Mouse (Mus musculus) kidney, postnatal 0 days (tissue): ENCODE data around the gene Vwc2. TPM values are rescaled to one million over a fixed set of nuclear protein-coding genes. Genes with fewer than 3 reads are reported as not detected.

Source experiments
- ATAC-seq: fragments of 200-750 bp; cut with Nextera tagmentation; replicated peaks from 2 replicates; pipeline ENCODE4 v1.8.0; 2017; ENCODE audit warnings: low read depth, moderate number of reproducible peaks, moderate TSS enrichment, moderate library complexity; ENCODE audit not compliant: low FRiP score
- DNase-seq: peaks from one replicate; pipeline ENCODE4 v3.0.0-alpha.2; 2016; ENCODE audit warnings: low spot score
- H3K27ac ChIP-seq: fragments of 300-500 bp; sonication (generic); 2 replicates; pipeline ENCODE4 v1.5.1; 2014; ENCODE audit warnings: mild to moderate bottlenecking
- H3K27me3 ChIP-seq: fragments of 300-500 bp; sonication (generic); 2 replicates; pipeline ENCODE4 v1.6.1; 2014; ENCODE audit warnings: low read length, mixed read lengths; ENCODE audit not compliant: insufficient read depth
- H3K36me3 ChIP-seq: fragments of 300-500 bp; sonication (generic); 2 replicates; pipeline ENCODE4 v1.6.1; 2014; ENCODE audit warnings: low read length, mixed read lengths; ENCODE audit not compliant: insufficient read depth
- H3K4me1 ChIP-seq: fragments of 300-500 bp; sonication (generic); replicated peaks from 2 replicates; pipeline ENCODE4 v1.6.1; 2014; ENCODE audit warnings: antibody characterized with exemption, low read length, mixed read lengths; ENCODE audit not compliant: insufficient read depth
- H3K4me2 ChIP-seq: fragments of 300-500 bp; sonication (generic); 2 replicates; pipeline ENCODE4 v1.6.1; 2014; ENCODE audit warnings: mild to moderate bottlenecking, low read length, moderate library complexity, mixed read lengths
- H3K4me3 ChIP-seq: fragments of 300-500 bp; sonication (generic); replicated peaks from 2 replicates; pipeline ENCODE4 v1.5.1; 2014; ENCODE audit warnings: low read depth, low read length
- H3K9ac ChIP-seq: fragments of 300-500 bp; sonication (generic); 2 replicates; pipeline ENCODE4 v1.6.1; 2014; ENCODE audit warnings: low read depth, low read length
- H3K9me3 ChIP-seq: fragments of 300-500 bp; sonication (generic); replicated peaks from 2 replicates; pipeline ENCODE4 v1.6.1; 2016; ENCODE audit warnings: low read length, inconsistent platforms, mixed read lengths
- CTCF ChIP-seq: IDR thresholded peaks from 2 replicates; pipeline ENCODE4 v1.5.1; 2016; ENCODE audit warnings: antibody characterized with exemption, low read depth, mild to moderate bottlenecking, moderate library complexity
- WGBS: fragments of 180-500 bp; shearing (Covaris S2); extraction: QIAGEN DNeasy Blood & Tissue Kit; methylation state at CpG from one replicate; pipeline ENCODE4 v1.1.7; 2014; 5-methylcytosine and 5-hydroxymethylcytosine counted together
- polyA plus RNA-seq: library from polyadenylated mRNA; unstranded; fragments of >200 nt; fragmentation: Nextera tagmentation; extraction: Ambion mirVana; gene quantifications from 2 replicates; pipeline ENCODE4 v1.2.1, GENCODE M21; 2015

Vwc2 gene
- polyA plus RNA-seq, 1 experiment from 2014 or later = 1.7 TPM

DNA sequence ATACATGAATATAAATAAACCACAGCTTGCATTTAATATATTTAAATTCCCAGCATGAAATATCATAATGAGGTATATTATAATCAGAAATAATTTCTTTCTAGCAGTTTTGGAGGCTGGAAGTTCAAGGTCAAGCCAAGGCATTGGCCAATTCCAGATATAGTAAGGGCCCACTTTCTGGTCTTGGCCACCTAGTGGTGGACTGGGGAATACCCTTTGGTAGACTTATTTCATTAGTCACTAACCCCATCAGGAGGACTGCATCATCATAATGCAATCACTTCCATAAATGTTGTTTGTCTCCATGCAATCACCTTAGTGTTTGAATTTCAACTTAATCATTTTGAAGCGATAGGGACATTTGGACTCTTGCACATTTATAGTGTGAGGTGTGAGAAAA, 125.3 kb downstream of the Vwc2 start:
- 86% methylated on average over 1 of the region's 1 CpGs for WGBS
- DNase-seq (no peak), ATAC-seq (no peak)
- H3K4me1 ChIP-seq = no peaks in the 10 kb centered on the region
- TF ChIP-seq CTCF = peak; percentile 53
- H3K4me2 ChIP-seq = no peak overlapping the region
- H3K36me3 ChIP-seq = no peaks in the 10 kb centered on the region
- no peak overlapping the region for H3K27ac ChIP-seq
- H3K4me3 ChIP-seq = no peak overlapping the region
- H3K9ac ChIP-seq = no peak overlapping the region
- no peaks in the 10 kb centered on the region for H3K27me3 ChIP-seq
- no peaks in the 10 kb centered on the region for H3K9me3 ChIP-seq

DNA sequence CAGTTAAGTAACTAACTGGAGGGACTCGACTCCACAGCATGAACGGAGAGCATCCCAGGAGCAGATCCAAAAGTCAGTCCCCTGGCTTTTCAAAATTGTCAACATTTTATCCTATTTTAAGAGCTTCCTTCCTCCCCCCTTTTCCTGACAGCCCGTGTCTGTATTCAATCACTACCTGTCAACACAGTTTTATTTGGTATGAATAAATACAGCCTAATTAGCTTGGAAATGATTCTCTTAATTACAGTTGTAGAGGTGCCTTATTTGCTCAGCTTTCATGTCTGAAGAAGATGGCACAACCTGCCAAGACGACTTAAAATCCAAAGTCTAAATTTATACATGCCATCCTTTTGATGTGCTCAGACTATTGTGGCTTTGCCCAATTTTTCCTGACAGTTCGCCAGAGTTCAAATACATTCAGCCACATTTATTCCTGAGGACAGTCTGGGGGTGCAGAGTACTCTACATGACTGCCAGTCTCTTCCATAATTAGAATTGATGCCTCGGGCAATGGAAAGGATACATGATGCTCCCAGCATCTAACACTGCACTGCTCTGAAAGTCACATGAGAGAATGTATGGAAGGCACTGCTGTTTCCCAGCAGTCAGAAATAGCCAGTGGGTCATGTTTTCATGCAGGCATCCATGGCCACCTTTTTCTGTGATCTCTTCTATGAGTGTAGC, 128.8 kb downstream of the Vwc2 start:
- Histone ChIP-seq H3K9ac (no peak overlapping the region), H3K27ac (no peak overlapping the region), H3K4me3 (no peak overlapping the region), H3K4me1 (no peaks in the 10 kb centered on the region), H3K36me3 (no peaks in the 10 kb centered on the region), H3K9me3 (no peaks in the 10 kb centered on the region), H3K4me2 (no peak overlapping the region), H3K27me3 (no peaks in the 10 kb centered on the region)
- no peak for DNase-seq
- no peak for ATAC-seq
- no peak for TF ChIP-seq CTCF
- 65% methylated on average over 6 of the region's 6 CpGs for WGBS

DNA sequence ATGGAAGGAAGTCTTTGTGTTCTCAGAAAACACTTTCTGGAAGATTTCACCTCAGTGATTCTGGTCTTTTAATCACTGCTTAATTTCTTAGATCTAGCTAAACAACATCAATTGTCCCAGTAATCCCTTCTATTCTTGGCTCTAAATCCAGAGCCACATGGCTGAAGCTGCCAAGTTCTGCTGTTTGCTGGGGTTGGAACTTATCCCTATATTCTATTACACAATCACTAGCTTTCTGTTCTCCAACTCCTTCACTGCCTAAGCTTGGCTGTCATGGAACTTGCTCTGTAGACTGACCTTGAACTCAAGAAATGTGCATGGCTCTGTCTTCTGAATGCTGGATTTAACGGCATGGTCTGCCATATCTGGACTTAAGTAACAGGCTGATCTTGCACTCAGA, 143.3 kb downstream of the Vwc2 start:
- Histone ChIP-seq H3K27ac (no peak overlapping the region), H3K4me2 (no peak overlapping the region), H3K9ac (no peak overlapping the region), H3K4me1 (no peaks in the 10 kb centered on the region), H3K9me3 (no peaks in the 10 kb centered on the region), H3K4me3 (no peak overlapping the region), H3K36me3 (no peaks in the 10 kb centered on the region), H3K27me3 (no peaks in the 10 kb centered on the region)
- no peak for TF ChIP-seq CTCF
- 77% methylated on average over 1 of the region's 1 CpGs for WGBS
- ATAC-seq (no peak), DNase-seq (no peak)

DNA sequence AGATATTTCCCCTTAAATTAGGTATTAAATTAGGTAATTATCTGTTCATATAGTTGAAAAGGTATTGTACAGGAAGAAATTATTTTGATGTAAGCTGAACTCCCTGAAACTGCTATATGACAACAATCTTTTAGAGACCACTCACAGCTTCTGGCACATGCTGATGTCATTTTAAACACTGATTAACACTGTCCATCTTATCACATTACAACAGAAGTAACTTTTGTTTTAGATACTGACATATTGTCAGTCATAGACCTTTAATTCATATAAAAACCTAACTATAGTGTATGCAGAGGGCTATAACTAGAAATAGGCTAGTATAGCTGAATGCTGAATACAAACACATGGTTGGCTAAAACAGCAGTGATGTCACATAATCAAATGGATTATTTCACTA, 166.1 kb downstream of the Vwc2 start:
- Histone ChIP-seq H3K9ac (no peak overlapping the region), H3K4me2 (no peak overlapping the region), H3K9me3 (no peaks in the 10 kb centered on the region), H3K4me1 (no peaks in the 10 kb centered on the region), H3K36me3 (no peaks in the 10 kb centered on the region), H3K27ac (no peak overlapping the region), H3K4me3 (no peak overlapping the region), H3K27me3 (no peaks in the 10 kb centered on the region)
- ATAC-seq (no peak), DNase-seq (no peak)
- TF ChIP-seq CTCF = no peak

DNA sequence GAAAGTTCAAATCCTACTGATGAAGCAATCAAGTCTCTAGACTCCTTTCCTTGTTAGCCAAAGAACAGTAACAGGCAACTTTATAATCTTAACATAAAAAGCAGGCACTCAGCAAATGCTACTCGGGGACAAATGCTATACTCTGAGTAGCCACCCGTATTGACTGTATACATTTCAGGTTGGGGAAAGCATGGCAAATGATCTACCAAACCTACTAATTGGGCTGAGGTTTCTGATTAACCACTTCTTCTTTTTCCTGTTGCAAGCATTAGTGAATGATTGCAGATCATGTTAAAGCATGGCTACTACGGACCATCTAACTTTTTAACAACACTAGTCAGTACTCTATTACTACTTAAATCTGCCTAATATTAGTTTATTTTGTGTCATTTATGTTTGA, 169.5 kb downstream of the Vwc2 start:
- Histone ChIP-seq H3K27me3 (no peaks in the 10 kb centered on the region), H3K36me3 (no peaks in the 10 kb centered on the region), H3K4me1 (no peaks in the 10 kb centered on the region), H3K9me3 (no peaks in the 10 kb centered on the region), H3K4me2 (no peak overlapping the region), H3K9ac (no peak overlapping the region), H3K27ac (no peak overlapping the region), H3K4me3 (no peak overlapping the region)
- DNase-seq (peak; percentile 1), ATAC-seq (no peak)
- TF ChIP-seq CTCF = no peak
- WGBS = 60% methylated on average over 3 of the region's 3 CpGs
